Mouse (Mus musculus): ENCODE results near the gene Akap9. TPM values are rescaled to one million over a fixed set of nuclear protein-coding genes. Genes with fewer than 3 reads are reported as not detected.
"Not testable (repeated sequence)": the region's sequence is repeated elsewhere in the genome, so short reads cannot be mapped to it uniquely, and the experiment has no call there.

The Akap9 gene
- polyA plus RNA-seq, 1 experiment from 2014 or later, result 106 TPM

DNA sequence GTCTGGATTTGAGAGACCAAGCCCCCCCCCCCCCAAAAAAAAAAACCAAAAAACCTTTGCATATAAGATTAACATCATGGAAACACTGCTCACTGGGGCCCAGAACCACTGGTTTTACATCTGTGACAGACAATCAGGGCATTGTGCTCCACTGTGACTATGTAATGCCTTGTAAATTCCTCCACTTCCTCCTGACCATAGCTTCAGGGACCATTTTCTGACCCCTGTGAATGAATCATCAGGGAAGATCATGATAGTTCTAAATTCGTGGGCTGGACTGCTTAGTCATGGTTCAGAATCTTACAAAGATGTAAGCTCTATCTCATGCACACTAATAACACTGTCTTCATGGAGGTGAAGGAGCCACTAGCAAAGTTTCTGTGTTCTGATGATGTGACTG is 61.8 kb downstream of the Akap9 start:
- Histone ChIP-seq H3K4me3 (ENCODE audit: low read length) (no peak overlapping the region), H3K27me3 (ENCODE audit: control insufficient read depth, insufficient read depth, low read length) (no peaks in the 10 kb centered on the region), H3K9ac (ENCODE audit: low read depth, low read length) (no peak overlapping the region), H3K27ac (ENCODE audit: low read depth, low read length) (no peak overlapping the region), H3K4me1 (ENCODE audit: control insufficient read depth, insufficient read depth, low read length) (no peaks in the 10 kb centered on the region), H3K36me3 (ENCODE audit: control insufficient read depth, insufficient read depth, low read length) (peaks cover 24% of the 10 kb centered on the region), H3K9me3 (ENCODE audit: control insufficient read depth, low read length) (no peaks in the 10 kb centered on the region), H3K4me2 (replicated peaks; ENCODE audit: low read depth, low read length) (no peak overlapping the region)
- ATAC-seq (ENCODE audit: low FRiP score, low TSS enrichment), result no peak
- WGBS, result 83% methylated on average over 1 of the region's 1 CpGs

DNA sequence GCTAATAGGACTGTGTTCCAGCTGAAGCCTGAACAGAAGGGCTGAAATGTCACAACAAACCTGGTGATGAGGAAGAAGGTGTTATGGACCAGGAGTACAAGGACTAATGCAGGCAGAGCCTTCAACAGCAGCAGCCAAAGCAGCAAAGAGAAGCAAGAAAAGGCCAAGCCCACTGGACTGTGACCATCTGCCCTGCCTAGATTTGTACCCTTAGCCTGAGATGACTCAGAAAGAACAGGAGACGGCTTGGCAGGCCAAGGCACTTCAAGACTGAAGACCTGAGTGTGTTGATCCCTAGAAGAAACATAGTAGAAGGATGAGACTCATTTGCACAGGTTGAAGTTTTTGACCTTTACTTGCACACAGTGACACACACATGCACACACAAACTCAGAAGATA is 62.6 kb downstream of the Akap9 start:
- H3K4me2 ChIP-seq (replicated peaks; ENCODE audit: low read depth, low read length), result no peak overlapping the region
- WGBS, result 93% methylated on average over 1 of the region's 1 CpGs
- H3K36me3 ChIP-seq (ENCODE audit: control insufficient read depth, insufficient read depth, low read length), result peaks cover 24% of the 10 kb centered on the region
- no peaks in the 10 kb centered on the region for H3K27me3 ChIP-seq (ENCODE audit: control insufficient read depth, insufficient read depth, low read length)
- H3K4me3 ChIP-seq (ENCODE audit: low read length), result no peak overlapping the region
- H3K27ac ChIP-seq (ENCODE audit: low read depth, low read length), result no peak overlapping the region
- ATAC-seq (ENCODE audit: low FRiP score, low TSS enrichment), result no peak
- no peaks in the 10 kb centered on the region for H3K9me3 ChIP-seq (ENCODE audit: control insufficient read depth, low read length)
- no peaks in the 10 kb centered on the region for H3K4me1 ChIP-seq (ENCODE audit: control insufficient read depth, insufficient read depth, low read length)
- H3K9ac ChIP-seq (ENCODE audit: low read depth, low read length), result no peak overlapping the region

DNA sequence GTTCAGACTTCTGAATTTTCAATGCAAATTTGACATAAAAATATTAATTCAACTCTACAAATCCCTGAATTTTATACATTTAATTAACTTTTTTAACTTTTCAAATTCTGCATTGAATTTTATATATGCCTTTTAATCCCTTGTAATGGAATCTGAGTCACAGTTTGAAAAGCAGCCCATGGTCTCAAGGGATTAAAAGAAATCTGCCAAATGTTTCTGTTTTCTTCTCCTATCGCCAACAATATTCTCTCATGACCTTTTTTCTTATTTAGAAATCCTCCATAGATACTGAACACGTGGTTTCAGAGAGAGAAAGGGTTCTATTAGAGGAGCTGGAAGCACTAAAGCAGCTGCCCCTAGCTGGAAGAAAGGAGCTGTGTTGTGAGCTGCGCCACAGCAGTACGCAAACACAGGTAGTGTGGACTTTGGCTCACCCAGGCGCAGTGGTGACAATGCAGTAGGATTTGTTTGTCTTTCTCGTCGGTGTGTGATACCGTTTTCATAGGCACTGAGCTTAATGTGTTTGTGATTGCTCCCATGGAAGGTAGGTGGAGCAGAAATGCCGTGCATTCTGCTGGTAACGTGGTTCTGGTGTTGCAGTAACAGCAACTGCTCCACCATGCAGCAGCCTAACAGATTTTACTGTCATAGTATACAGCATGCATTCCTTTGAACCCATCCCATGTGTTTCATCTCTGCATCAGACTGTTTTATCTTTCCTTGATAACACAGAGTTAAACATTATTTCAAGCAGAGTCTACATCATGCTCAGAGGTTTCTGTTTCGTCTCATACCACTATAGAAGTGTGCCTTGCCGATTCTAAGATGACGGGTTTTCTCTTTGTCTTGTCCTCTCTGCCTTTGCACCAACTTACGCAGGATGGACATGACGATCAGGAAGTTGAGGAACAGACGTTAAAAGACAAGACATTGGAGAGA is 76.9 kb downstream of the Akap9 start:
- Histone ChIP-seq H3K9ac (ENCODE audit: low read depth, low read length) (no peak overlapping the region), H3K4me3 (ENCODE audit: low read length) (no peak overlapping the region), H3K27me3 (ENCODE audit: control insufficient read depth, insufficient read depth, low read length) (no peaks in the 10 kb centered on the region), H3K4me1 (ENCODE audit: control insufficient read depth, insufficient read depth, low read length) (no peaks in the 10 kb centered on the region), H3K4me2 (replicated peaks; ENCODE audit: low read depth, low read length) (no peak overlapping the region), H3K9me3 (ENCODE audit: control insufficient read depth, low read length) (no peaks in the 10 kb centered on the region), H3K27ac (ENCODE audit: low read depth, low read length) (no peak overlapping the region), H3K36me3 (ENCODE audit: control insufficient read depth, insufficient read depth, low read length) (peaks cover 26% of the 10 kb centered on the region)
- 89% methylated on average over 16 of the region's 16 CpGs for WGBS
- no peak for ATAC-seq (ENCODE audit: low FRiP score, low TSS enrichment)

DNA sequence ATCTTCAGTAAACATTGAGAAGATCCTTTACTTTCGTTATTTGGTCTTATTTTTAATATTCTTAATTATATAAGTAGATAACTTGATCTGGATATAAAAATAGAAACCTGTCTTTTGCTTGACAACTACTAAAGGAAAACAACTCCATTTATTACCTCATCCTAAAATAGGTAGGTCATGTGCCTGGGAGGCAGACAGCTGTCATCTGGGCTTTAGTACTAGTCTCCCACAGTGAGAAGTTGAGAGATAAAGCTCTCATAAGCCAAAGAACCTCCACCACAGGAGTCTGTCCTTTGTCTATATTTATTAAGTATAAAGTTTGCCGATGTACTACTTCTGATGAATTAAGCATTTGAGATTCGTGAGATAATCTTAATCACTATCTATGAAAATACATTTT is 78.8 kb downstream of the Akap9 start:
- Histone ChIP-seq H3K4me3 (ENCODE audit: low read length) (no peak overlapping the region), H3K9ac (ENCODE audit: low read depth, low read length) (no peak overlapping the region), H3K27me3 (ENCODE audit: control insufficient read depth, insufficient read depth, low read length) (no peaks in the 10 kb centered on the region), H3K9me3 (ENCODE audit: control insufficient read depth, low read length) (no peaks in the 10 kb centered on the region), H3K36me3 (ENCODE audit: control insufficient read depth, insufficient read depth, low read length) (peaks cover 40% of the 10 kb centered on the region), H3K4me2 (replicated peaks; ENCODE audit: low read depth, low read length) (no peak overlapping the region), H3K27ac (ENCODE audit: low read depth, low read length) (no peak overlapping the region), H3K4me1 (ENCODE audit: control insufficient read depth, insufficient read depth, low read length) (no peaks in the 10 kb centered on the region)
- no peak for ATAC-seq (ENCODE audit: low FRiP score, low TSS enrichment)
- WGBS, result 92% methylated on average over 3 of the region's 3 CpGs

DNA sequence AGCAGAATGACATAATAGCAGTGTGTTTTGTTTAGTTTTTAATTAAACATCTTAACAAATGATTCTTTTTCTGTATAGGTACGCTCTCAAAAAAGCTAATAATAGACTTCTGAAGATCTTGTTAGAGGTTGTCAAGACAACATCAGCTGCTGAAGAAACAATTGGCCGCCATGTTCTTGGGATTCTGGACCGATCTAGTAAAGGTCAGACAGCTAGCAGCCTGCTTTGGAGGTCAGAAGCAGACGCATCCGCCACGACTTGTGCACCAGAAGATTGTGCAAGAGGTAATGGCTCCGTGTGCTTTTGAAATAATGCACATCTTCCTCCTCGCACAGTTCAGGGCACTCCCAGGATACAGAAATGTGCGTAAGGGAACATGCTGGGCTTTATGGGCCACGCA is 80.4 kb downstream of the Akap9 start:
- no peaks in the 10 kb centered on the region for H3K4me1 ChIP-seq (ENCODE audit: control insufficient read depth, insufficient read depth, low read length)
- H3K27me3 ChIP-seq (ENCODE audit: control insufficient read depth, insufficient read depth, low read length), result no peaks in the 10 kb centered on the region
- H3K4me2 ChIP-seq (replicated peaks; ENCODE audit: low read depth, low read length), result no peak overlapping the region
- H3K36me3 ChIP-seq (ENCODE audit: control insufficient read depth, insufficient read depth, low read length), result peaks cover 50% of the 10 kb centered on the region
- H3K9me3 ChIP-seq (ENCODE audit: control insufficient read depth, low read length), result no peaks in the 10 kb centered on the region
- no peak overlapping the region for H3K9ac ChIP-seq (ENCODE audit: low read depth, low read length)
- no peak overlapping the region for H3K4me3 ChIP-seq (ENCODE audit: low read length)
- no peak for ATAC-seq (ENCODE audit: low FRiP score, low TSS enrichment)
- 96% methylated on average over 10 of the region's 10 CpGs for WGBS
- H3K27ac ChIP-seq (ENCODE audit: low read depth, low read length), result no peak overlapping the region

DNA sequence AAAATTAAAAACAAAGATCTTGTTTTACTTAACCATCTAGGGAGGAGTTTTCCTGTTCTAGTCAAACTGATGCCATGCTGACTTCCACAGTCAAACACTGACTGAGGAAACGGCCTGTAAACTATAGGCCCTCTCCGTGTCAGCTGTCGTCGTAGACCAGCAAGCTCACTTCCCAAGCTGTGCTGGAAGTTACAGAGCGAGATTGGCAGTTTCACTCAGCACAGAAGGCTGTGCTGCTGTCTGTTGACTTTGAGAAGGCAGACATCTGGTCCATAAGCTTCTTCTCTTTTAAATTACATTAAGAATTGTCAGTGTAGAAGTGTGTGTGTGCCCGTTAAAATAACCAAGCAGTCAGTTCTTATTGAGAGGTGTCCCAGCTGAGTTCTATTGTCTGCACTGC is 81.7 kb downstream of the Akap9 start:
- 82% methylated on average over 6 of the region's 6 CpGs for WGBS
- peaks cover 56% of the 10 kb centered on the region for H3K36me3 ChIP-seq (ENCODE audit: control insufficient read depth, insufficient read depth, low read length)
- no peak overlapping the region for H3K9ac ChIP-seq (ENCODE audit: low read depth, low read length)
- no peaks in the 10 kb centered on the region for H3K4me1 ChIP-seq (ENCODE audit: control insufficient read depth, insufficient read depth, low read length)
- ATAC-seq (ENCODE audit: low FRiP score, low TSS enrichment), result no peak
- H3K4me3 ChIP-seq (ENCODE audit: low read length), result no peak overlapping the region
- no peaks in the 10 kb centered on the region for H3K27me3 ChIP-seq (ENCODE audit: control insufficient read depth, insufficient read depth, low read length)
- no peaks in the 10 kb centered on the region for H3K9me3 ChIP-seq (ENCODE audit: control insufficient read depth, low read length)
- H3K27ac ChIP-seq (ENCODE audit: low read depth, low read length), result no peak overlapping the region
- H3K4me2 ChIP-seq (replicated peaks; ENCODE audit: low read depth, low read length), result no peak overlapping the region

DNA sequence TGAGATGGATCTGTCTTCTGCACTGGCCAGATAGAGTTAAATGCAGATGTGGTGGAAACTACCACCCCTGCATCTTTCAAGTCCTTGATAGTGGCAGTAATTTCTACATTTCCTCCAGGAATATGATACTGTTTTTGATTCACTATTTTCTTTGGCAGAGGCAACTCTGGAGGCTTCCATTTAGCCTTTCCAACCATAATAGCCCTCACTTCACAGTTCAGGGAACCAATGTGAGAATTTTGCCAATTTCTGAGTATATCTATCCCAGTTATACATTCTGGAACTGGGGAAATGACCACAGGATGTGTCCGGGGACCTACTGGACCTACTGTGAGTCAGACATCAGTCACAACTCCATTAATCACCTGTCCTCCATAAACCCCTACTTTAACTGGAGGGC is 89.8 kb downstream of the Akap9 start:
- H3K27me3 ChIP-seq (ENCODE audit: control insufficient read depth, insufficient read depth, low read length); H3K9me3 ChIP-seq (ENCODE audit: control insufficient read depth, low read length); H3K4me1 ChIP-seq (ENCODE audit: control insufficient read depth, insufficient read depth, low read length); H3K4me3 ChIP-seq (ENCODE audit: low read length); H3K4me2 ChIP-seq (replicated peaks; ENCODE audit: low read depth, low read length); H3K9ac ChIP-seq (ENCODE audit: low read depth, low read length); H3K27ac ChIP-seq (ENCODE audit: low read depth, low read length); ATAC-seq (ENCODE audit: low FRiP score, low TSS enrichment): not testable (repeated sequence)
- peaks cover 21% of the 10 kb centered on the region for H3K36me3 ChIP-seq (ENCODE audit: control insufficient read depth, insufficient read depth, low read length)
- WGBS, result 95% methylated on average over 1 of the region's 1 CpGs

DNA sequence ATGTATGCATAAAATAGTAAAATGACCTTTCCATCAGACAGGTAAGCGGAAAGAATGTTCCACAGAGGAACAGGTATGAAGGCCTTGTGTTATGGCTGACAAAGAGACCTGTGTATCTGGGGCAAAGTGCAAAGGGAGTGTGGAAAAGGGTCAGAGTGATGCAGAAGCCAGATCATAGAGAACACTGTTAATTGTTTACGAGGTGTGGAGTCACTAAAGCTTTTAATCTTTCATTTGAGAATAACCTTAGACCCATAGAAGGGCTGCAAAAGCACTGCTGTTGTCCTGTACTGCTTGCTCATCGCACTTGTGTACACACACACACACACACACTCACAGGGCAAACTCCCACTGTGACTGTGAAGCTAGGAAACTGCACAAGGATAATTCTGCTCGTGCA is 91.5 kb downstream of the Akap9 start:
- no peaks in the 10 kb centered on the region for H3K9me3 ChIP-seq (ENCODE audit: control insufficient read depth, low read length)
- ATAC-seq (ENCODE audit: low FRiP score, low TSS enrichment), result no peak
- no peak overlapping the region for H3K4me3 ChIP-seq (ENCODE audit: low read length)
- peaks cover 4% of the 10 kb centered on the region; the same call in 1 of the 2 replicates for H3K4me1 ChIP-seq (ENCODE audit: control insufficient read depth, insufficient read depth, low read length)
- peaks cover 7% of the 10 kb centered on the region; the same call in 1 of the 2 replicates for H3K36me3 ChIP-seq (ENCODE audit: control insufficient read depth, insufficient read depth, low read length)
- 93% methylated on average over 4 of the region's 4 CpGs for WGBS
- H3K27me3 ChIP-seq (ENCODE audit: control insufficient read depth, insufficient read depth, low read length), result no peaks in the 10 kb centered on the region
- H3K9ac ChIP-seq (ENCODE audit: low read depth, low read length), result no peak overlapping the region
- H3K27ac ChIP-seq (ENCODE audit: low read depth, low read length), result no peak overlapping the region
- H3K4me2 ChIP-seq (replicated peaks; ENCODE audit: low read depth, low read length), result no peak overlapping the region

DNA sequence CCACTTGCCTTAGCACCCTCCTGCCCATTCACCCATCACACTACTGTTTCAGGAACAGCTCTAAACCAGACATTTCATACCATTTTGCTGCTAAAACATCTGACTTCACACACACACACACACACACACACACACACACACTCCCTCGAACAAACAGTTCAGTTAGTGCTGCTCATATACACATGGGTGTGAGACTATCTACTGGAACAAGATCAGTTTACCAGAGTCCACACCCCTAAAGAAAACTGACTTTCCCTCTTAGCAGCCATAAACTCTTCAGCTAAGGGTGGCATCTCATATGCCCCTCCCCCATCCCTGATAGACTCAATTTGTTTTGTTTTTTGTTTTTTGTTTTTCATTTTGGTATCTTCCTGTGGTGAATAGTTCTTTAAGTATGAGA is 92.2 kb downstream of the Akap9 start:
- no peak overlapping the region for H3K4me2 ChIP-seq (replicated peaks; ENCODE audit: low read depth, low read length)
- H3K9ac ChIP-seq (ENCODE audit: low read depth, low read length), result no peak overlapping the region
- no peak overlapping the region for H3K4me3 ChIP-seq (ENCODE audit: low read length)
- H3K4me1 ChIP-seq (ENCODE audit: control insufficient read depth, insufficient read depth, low read length), result peaks cover 4% of the 10 kb centered on the region; the same call in 1 of the 2 replicates
- no peaks in the 10 kb centered on the region for H3K9me3 ChIP-seq (ENCODE audit: control insufficient read depth, low read length)
- ATAC-seq (ENCODE audit: low FRiP score, low TSS enrichment), result no peak
- H3K27ac ChIP-seq (ENCODE audit: low read depth, low read length), result no peak overlapping the region
- peaks cover 7% of the 10 kb centered on the region; the same call in 1 of the 2 replicates for H3K36me3 ChIP-seq (ENCODE audit: control insufficient read depth, insufficient read depth, low read length)
- WGBS, result 71% methylated on average over 1 of the region's 1 CpGs
- H3K27me3 ChIP-seq (ENCODE audit: control insufficient read depth, insufficient read depth, low read length), result no peaks in the 10 kb centered on the region
